Mouse (Mus musculus) T-helper 1 cell (primary cell): ENCODE data around the gene Cym.

Experiments used
- in situ Hi-C: fragments of 300-600 bp; cut with MboI, MseI; formaldehyde crosslinking; loops from one replicate; pipeline ENCODE4 v1.15.1; 2025; ENCODE audit warnings: high pct_unique_total_duplicates

Gene Cym

DNA sequence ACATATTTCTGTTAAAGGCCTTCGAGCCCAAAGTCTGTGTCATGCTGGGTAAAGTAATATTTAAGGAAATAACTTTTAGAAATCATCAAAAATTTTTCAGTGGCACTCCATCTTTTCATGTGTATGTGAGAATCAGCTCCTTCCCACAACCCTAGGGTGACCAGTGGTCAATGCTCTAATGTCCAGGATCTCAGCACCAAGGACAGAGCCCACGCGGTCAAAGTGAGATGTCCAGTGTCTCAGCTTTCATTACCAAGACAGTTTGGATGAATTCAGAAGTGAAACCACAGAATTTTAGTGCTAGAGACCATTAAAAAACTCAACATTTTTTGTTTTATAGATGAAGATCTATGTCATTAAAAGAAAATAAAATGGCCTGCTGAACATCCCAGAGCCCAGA is 49.6 kb downstream of the Cym start:
- in situ Hi-C loops: no loop called here

- in situ Hi-C loops: no loop called here
These were observed 52.0 kb downstream of the Cym start for GRCm38 (mm10) chr3:107169552-107169951.

DNA sequence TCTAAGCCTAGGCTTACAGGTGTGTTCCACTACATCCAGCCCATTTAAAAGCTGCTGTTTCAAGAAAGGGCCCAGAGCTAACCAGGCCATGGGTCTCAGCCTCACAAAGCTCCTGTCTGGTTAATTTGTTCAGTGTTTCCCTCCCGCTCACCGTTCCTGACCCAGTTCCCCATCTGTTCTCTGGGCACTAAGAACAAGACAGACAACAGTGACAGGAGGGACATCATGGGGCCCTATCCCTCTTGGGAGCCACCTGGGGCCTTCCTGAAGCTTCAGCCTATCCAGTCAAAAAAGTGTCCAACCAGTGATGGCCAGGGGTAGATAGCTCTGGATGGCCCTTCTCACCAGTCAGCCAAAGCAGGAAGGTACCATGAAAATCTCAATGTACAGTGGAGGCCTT is 58.8 kb downstream of the Cym start:
- in situ Hi-C loops: no loop called here
